Mouse (Mus musculus) layer of hippocampus, adult 11-12 months (tissue): ENCODE results near the gene Parp6.
A peak's percentile ranks its signal among the peaks of the same experiment; 100 is the strongest.

Experiments
- DNase-seq: peaks from one replicate; pipeline ENCODE4 v3.0.0; 2022; ENCODE audit warnings: low spot score

Parp6 gene

GRCm38 (mm10) chr9:59655958-59656634 lies 39.0 kb downstream of the Parp6 start, which contains the start of gene Pkm:
Gene Pkm, plus strand, starts transcription at chr9:59656368.
- DNase-seq: peak; percentile 98

DNA sequence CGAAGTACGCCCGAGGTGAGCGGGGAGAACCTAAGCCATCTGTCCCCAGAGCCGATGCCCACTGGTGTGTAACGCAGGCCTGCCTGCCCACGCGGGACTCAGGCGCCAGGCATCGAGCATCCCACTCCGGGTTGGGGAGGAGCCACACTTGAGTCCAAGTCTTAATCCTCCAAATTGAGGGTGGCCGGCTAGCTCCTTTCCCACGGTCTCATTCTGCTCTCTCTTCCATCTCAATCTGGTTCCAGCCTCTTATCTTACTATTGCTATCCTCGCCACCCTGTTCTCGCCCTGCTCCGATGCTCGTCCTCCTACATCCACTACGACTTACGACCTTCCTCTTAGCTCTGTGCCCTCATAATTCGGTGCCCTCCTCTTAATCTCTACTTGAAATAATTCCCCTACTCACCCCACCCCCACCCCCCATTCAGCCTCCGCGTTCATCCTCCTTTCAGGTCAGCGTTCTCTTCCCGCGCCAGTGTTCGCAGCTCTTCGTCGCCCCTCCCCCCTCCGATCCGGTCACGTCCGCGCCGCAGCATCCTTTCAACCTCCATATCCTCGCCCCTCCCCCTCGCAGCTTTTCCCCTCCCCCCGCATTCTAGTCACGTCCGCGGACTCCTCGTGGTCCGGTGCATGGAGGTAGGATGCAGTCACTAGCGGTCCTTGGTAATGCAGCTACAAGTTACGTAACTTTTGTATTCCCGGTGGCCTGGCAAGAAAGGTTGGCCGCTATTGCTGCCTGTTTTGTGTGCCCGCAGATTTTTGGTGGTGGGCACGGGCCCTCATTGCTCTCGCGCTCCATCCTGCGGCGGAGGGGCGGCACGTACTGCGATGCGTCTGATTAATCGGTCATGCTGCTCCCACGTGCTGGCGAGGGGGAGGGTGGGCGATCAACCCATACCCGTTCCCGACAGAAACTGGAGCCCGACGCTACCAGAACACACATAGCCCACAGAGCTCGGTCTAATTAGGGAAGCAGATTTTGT lies 39.8 kb downstream of the Parp6 start:
- DNase-seq: peak; percentile 84

GRCm38 (mm10) chr9:59658146-59658545 lies 41.1 kb downstream of the Parp6 start:
- DNase-seq: no peak

DNA sequence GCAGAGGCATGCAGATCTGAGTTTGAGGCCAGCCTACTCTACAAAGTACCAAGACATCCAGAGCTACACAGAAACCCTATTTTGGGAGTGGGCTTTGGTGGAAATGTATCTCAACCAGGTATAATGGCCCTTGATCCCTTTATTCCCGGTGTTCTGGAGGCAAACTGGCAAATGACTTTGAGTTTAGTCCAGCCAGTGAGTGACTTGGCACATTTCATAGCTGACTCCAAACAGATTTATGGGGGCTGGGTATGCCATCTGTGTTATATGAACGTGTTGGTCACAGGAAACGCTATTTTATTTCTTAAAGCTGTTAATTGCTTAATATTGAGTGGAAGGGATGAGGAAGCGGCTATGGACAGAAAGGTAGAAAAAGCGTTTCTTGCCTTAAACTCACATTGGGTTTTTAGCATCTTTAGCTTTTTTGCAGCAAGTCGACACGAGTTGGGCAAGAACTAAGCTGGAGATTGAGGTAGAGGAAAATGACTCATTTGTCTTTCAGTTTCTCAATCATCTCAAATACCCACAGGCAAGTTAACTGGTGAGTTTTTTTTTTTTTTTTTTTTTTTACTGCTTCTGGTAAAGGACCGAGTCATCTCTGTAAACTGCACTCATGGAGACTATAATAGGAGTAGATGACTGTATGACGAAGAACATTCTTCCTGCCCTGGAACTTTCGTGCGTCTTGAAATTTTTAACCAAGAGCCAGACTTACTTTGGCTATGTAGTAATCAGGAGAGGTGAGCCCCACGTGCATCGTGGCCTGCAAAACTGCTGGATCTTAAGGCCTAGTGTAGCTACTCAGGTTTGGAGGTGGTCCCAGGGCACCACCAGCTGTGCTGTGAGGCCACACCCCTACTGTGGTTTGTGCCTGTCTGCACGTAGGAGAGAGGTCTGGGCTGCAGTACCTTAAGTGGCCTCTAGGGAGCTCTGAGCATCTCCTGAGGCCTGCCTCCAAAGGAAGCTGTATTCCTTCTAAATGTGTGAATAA lies 42.2 kb downstream of the Parp6 start:
- peak; percentile 86 for DNase-seq

- DNase-seq: no peak
Observed at GRCm38 (mm10) chr9:59660421-59660820, 43.3 kb downstream of the Parp6 start.

- DNase-seq: no peak
Observed at GRCm38 (mm10) chr9:59661298-59661975, 44.4 kb downstream of the Parp6 start.

GRCm38 (mm10) chr9:59663226-59663625 lies 46.1 kb downstream of the Parp6 start:
- no peak for DNase-seq

DNA sequence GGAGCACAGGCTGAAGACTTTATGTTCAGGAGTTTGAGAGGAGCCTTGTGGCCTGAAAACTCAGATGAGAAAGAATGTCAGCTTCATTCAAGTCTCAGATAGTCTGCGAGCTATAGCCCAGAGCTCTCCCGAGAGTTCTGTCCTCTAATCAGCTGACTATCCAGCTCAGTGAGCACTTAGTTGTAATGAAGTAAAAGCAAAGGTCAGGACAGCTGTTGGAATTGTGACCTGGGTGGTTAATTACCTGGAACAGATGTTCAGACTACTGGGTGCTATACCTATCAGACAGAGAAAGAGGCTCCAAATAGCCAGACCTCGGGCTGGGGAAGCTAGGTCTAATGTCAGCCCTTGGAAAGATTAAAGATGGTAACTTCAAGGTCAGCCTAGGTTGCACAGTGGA lies 46.9 kb downstream of the Parp6 start:
- DNase-seq: peak; percentile 2

GRCm38 (mm10) chr9:59664664-59665256 lies 47.7 kb downstream of the Parp6 start:
- peak; percentile 5 for DNase-seq

GRCm38 (mm10) chr9:59666016-59666415 lies 48.9 kb downstream of the Parp6 start:
- no peak for DNase-seq

- no peak for DNase-seq
Observed at GRCm38 (mm10) chr9:59666813-59667212, 49.7 kb downstream of the Parp6 start.

- DNase-seq: peak; percentile 64
Observed at GRCm38 (mm10) chr9:59667250-59667649, 50.2 kb downstream of the Parp6 start.

DNA sequence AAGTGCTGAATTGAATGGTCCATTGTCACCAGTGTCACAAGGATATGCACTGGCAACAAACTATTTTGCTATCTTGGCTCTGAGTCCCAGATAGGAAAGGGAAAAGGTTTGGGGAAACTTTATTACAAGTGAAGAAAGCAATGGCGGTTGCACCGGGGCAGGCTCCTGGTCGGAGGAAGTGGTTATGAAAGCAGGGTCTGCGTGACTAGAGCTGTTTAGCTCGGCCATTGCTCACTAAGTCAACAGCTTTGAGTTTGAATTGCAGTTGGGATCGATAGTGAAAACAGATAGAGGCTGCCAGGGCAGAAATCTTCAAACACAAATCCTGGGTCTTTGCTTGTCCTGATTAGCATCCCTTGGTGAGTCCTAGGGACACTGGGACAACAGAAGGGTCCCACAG lies 50.8 kb downstream of the Parp6 start:
- no peak for DNase-seq

- DNase-seq: no peak
Observed at GRCm38 (mm10) chr9:59668473-59668872, 51.4 kb downstream of the Parp6 start.

DNA sequence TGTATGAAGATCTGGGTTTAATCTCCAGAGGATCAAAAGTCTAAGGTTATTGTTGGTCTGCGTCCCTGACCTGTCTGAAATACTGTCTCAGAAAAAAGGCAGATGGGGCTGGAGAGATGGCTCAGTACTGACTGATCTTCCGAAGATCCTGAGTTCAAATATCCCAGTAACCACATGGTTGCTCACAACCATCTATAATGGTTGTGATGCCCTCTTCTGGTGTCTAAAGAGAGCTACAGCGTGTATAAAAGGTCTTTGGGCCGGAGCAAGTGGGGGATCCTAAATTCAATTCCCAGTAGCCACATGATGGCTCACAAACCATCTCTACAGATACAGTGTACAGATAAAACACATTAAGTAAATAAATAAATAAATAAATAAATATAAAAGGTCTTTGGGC lies 52.1 kb downstream of the Parp6 start:
- no peak for DNase-seq

GRCm38 (mm10) chr9:59672195-59672894 lies 55.3 kb downstream of the Parp6 start:
- no peak for DNase-seq

DNA sequence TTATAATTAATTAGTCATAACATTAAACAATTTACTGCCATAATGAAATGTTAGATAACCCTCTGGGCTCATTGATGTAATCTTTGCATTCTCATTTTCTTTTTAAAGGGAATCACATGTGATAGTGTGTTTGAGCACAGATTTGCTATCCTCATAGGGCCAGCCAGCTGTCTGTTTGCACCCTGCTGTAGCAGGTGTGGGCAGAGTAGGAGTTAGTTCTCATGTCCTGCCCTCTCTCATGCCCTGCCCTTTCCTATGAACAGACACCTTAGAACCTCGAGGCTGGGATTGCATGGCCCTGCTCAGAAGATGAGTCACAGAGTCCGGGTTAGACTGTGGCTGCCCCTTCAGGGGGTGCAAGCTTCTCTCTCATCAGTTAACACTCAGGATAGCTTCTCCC lies 56.3 kb downstream of the Parp6 start:
- DNase-seq: no peak

- DNase-seq: no peak
Observed at GRCm38 (mm10) chr9:59675598-59675997, 58.5 kb downstream of the Parp6 start.

- DNase-seq: no peak
Observed at GRCm38 (mm10) chr9:59678313-59678712, 61.2 kb downstream of the Parp6 start.
